Mouse (Mus musculus) thymus, adult 2 months (tissue): ENCODE measurements around the gene Metap2. TPM values are rescaled to one million over a fixed set of nuclear protein-coding genes. Genes with fewer than 3 reads are reported as not detected.

Experiments used
- DNase-seq: peaks from one replicate; pipeline ENCODE4 v3.0.0; 2021
- H3K27ac ChIP-seq: fragments of 200-500 bp; 2 replicates; pipeline ENCODE4 v1.5.1; 2012; ENCODE audit warnings: low read length, control low read depth; ENCODE audit not compliant: control insufficient read depth, insufficient read depth
- H3K27me3 ChIP-seq: fragments of 200-500 bp; 2 replicates; pipeline ENCODE4 v1.6.1; 2012; ENCODE audit warnings: mild to moderate bottlenecking, low read length, moderate library complexity, mixed read lengths; ENCODE audit not compliant: control insufficient read depth, insufficient read depth
- H3K36me3 ChIP-seq: fragments of 200-500 bp; 2 replicates; pipeline ENCODE4 v1.6.1; 2012; ENCODE audit warnings: mild to moderate bottlenecking, low read length, moderate library complexity; ENCODE audit not compliant: control insufficient read depth, insufficient read depth
- H3K4me1 ChIP-seq: fragments of 200-500 bp; replicated peaks from 2 replicates; pipeline ENCODE4 v1.6.1; 2012; ENCODE audit warnings: low read length; ENCODE audit not compliant: control insufficient read depth, insufficient read depth
- H3K4me3 ChIP-seq: fragments of 200-500 bp; 2 replicates; pipeline ENCODE4 v1.5.1; 2012; ENCODE audit warnings: mild to moderate bottlenecking, low read length, control low read depth, moderate library complexity; ENCODE audit not compliant: control insufficient read depth, insufficient read depth
- CTCF ChIP-seq: fragments of 200-500 bp; IDR thresholded peaks from 2 replicates; pipeline ENCODE4 v1.5.1; 2012; ENCODE audit warnings: mild to moderate bottlenecking, control low read depth, low read length, moderate library complexity, borderline replicate concordance; ENCODE audit not compliant: control insufficient read depth, poor library complexity, insufficient read depth; ENCODE audit errors: extremely low read depth
- POLR2A ChIP-seq: fragments of 200-500 bp; IDR thresholded peaks from 2 replicates; pipeline ENCODE4 v1.6.1; 2012; ENCODE audit warnings: mild to moderate bottlenecking, low read length, control low read depth, moderate library complexity; ENCODE audit not compliant: control insufficient read depth, poor library complexity, insufficient read depth; ENCODE audit errors: extremely low read depth
- WGBS: fragments of 180-500 bp; shearing (Covaris S2); methylation state at CpG from one replicate; pipeline ENCODE4 v1.1.7; 2018; 5-methylcytosine and 5-hydroxymethylcytosine counted together
- polyA plus RNA-seq: library from polyadenylated mRNA; depleted of rRNA; stranded (reverse); fragments of >200 nt; gene quantifications from 2 replicates; pipeline ENCODE4 v1.2.3, GENCODE M21; 2012

Gene Metap2
- polyA plus RNA-seq, 1 experiment, result 60.5 TPM

- TF ChIP-seq POLR2A, result no peak
- no peak for TF ChIP-seq CTCF
- Histone ChIP-seq H3K27ac (no peak overlapping the region), H3K4me1 (peaks cover 6% of the 10 kb centered on the region), H3K4me3 (no peak overlapping the region), H3K27me3 (no peaks in the 10 kb centered on the region), H3K36me3 (no peaks in the 10 kb centered on the region)
- no peak for DNase-seq
- 86% methylated on average over 2 of the region's 2 CpGs for WGBS
Observed at GRCm38 (mm10) chr10:93899303-93899702, 2.4 kb upstream of the Metap2 start.

GRCm38 (mm10) chr10:93892551-93892950, 4.3 kb downstream of the Metap2 start:
- peaks cover 3% of the 10 kb centered on the region for H3K4me1 ChIP-seq
- WGBS, result 95% methylated on average over 4 of the region's 4 CpGs
- H3K4me3 ChIP-seq, result no peak overlapping the region
- TF ChIP-seq CTCF (no peak), POLR2A (no peak)
- DNase-seq, result no peak
- H3K36me3 ChIP-seq, result no peaks in the 10 kb centered on the region
- no peak overlapping the region for H3K27ac ChIP-seq
- H3K27me3 ChIP-seq, result no peaks in the 10 kb centered on the region

- H3K27me3 ChIP-seq, result no peaks in the 10 kb centered on the region
- H3K4me1 ChIP-seq, result peaks cover 3% of the 10 kb centered on the region
- DNase-seq, result no peak
- TF ChIP-seq POLR2A (no peak), CTCF (no peak)
- 97% methylated on average over 1 of the region's 1 CpGs for WGBS
- H3K4me3 ChIP-seq, result no peak overlapping the region
- no peak overlapping the region for H3K27ac ChIP-seq
- H3K36me3 ChIP-seq, result peaks cover 6% of the 10 kb centered on the region; the same call in 1 of the 2 replicates
Observed at GRCm38 (mm10) chr10:93891031-93891430, 5.9 kb downstream of the Metap2 start.

- no peaks in the 10 kb centered on the region for H3K27me3 ChIP-seq
- peaks cover 3% of the 10 kb centered on the region for H3K4me1 ChIP-seq
- no peak overlapping the region for H3K27ac ChIP-seq
- no peak for TF ChIP-seq POLR2A
- TF ChIP-seq CTCF, result no peak
- H3K4me3 ChIP-seq, result no peak overlapping the region
- WGBS, result 77% methylated on average over 4 of the region's 4 CpGs
- no peak for DNase-seq
- peaks cover 11% of the 10 kb centered on the region for H3K36me3 ChIP-seq
Observed at GRCm38 (mm10) chr10:93890565-93890964, 6.3 kb downstream of the Metap2 start.

- H3K4me1 ChIP-seq, result peaks cover 3% of the 10 kb centered on the region
- H3K4me3 ChIP-seq, result peak overlapping the region; percentile 91
- H3K27ac ChIP-seq, result no peak overlapping the region
- DNase-seq, result no peak
- no peaks in the 10 kb centered on the region for H3K27me3 ChIP-seq
- TF ChIP-seq CTCF, result no peak
- TF ChIP-seq POLR2A, result no peak
- peaks cover 14% of the 10 kb centered on the region for H3K36me3 ChIP-seq
- 14% methylated on average over 22 of the region's 22 CpGs for WGBS
Observed at GRCm38 (mm10) chr10:93889976-93890375, 6.9 kb downstream of the Metap2 start.

GRCm38 (mm10) chr10:93889579-93889950, 7.3 kb downstream of the Metap2 start:
- peak; percentile 89 for TF ChIP-seq POLR2A
- peak; percentile 14; the same call in 1 of the 2 replicates for TF ChIP-seq CTCF
- peaks cover 3% of the 10 kb centered on the region for H3K4me1 ChIP-seq
- peak overlapping the region; percentile 25; the same call in 1 of the 2 replicates for H3K27ac ChIP-seq
- under 1% methylated on average over 30 of the region's 30 CpGs for WGBS
- H3K27me3 ChIP-seq, result no peaks in the 10 kb centered on the region
- peak; percentile 91 for DNase-seq
- peak overlapping the region; percentile 91 for H3K4me3 ChIP-seq
- H3K36me3 ChIP-seq, result peaks cover 14% of the 10 kb centered on the region
